Mouse (Mus musculus): ENCODE measurements around the gene Golt1a. TPM values are rescaled to one million over a fixed set of nuclear protein-coding genes. Genes with fewer than 3 reads are reported as not detected.

The Golt1a gene
- polyA plus RNA-seq, 1 experiment, result not detected

DNA sequence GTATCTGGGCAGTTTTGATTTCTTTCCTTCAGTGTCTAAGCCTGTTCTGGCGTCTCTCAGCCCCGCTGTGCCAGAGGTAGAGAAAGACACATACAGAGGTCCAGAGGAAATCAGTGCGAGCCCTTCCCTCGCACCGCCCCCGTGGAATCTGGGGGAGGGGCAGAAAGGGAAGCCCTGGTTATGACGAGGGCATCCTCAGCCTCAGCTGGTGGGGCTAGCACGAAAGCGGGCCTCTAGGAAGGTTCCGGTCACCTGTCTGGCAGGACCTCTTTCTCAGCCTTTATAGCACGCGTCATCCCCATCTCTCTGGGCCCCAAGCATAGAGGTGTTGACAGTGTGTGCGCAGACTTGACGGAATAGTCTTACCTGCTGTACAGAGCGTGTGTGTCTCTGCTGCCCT lies 46.3 kb downstream of the Golt1a start:
- Histone ChIP-seq H3K27me3 (replicated peaks) (peaks cover 93% of the 10 kb centered on the region), H3K4me3 (replicated peaks) (no peak overlapping the region), H3K4me1 (no peaks in the 10 kb centered on the region), H3K9me3 (peaks cover 1% of the 10 kb centered on the region), H3K36me3 (replicated peaks; ENCODE audit: low read length) (no peaks in the 10 kb centered on the region)
- TF ChIP-seq FLI1 (IDR thresholded peaks at IDR 0.05; ENCODE audit: low read length) (no peak), GATA1 (IDR thresholded peaks at IDR 0.05; ENCODE audit: borderline replicate concordance, low read length) (no peak)

DNA sequence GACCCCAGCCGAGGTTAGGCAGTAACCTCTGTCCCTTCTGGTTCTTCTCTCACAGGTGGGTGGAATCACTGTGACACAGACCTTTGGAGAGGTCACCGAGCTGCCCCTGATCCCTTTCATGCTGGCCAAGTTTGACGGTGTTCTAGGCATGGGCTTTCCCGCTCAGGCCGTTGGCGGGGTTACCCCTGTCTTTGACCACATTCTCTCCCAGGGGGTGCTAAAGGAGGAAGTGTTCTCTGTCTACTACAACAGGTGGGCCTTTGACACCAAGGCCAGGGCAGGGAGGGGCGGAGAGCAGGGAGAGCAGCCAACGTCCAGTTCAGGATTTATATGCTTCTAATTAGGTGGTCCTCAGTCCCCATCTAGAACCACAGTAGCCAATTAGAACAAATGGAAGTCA lies 46.7 kb downstream of the Golt1a start:
- Histone ChIP-seq H3K27me3 (replicated peaks) (peaks cover 94% of the 10 kb centered on the region), H3K9me3 (peaks cover 6% of the 10 kb centered on the region), H3K36me3 (replicated peaks; ENCODE audit: low read length) (no peaks in the 10 kb centered on the region), H3K4me3 (replicated peaks) (no peak overlapping the region), H3K4me1 (no peaks in the 10 kb centered on the region)
- TF ChIP-seq FLI1 (IDR thresholded peaks at IDR 0.05; ENCODE audit: low read length), result no peak
- TF ChIP-seq GATA1 (IDR thresholded peaks at IDR 0.05; ENCODE audit: borderline replicate concordance, low read length), result no peak

DNA sequence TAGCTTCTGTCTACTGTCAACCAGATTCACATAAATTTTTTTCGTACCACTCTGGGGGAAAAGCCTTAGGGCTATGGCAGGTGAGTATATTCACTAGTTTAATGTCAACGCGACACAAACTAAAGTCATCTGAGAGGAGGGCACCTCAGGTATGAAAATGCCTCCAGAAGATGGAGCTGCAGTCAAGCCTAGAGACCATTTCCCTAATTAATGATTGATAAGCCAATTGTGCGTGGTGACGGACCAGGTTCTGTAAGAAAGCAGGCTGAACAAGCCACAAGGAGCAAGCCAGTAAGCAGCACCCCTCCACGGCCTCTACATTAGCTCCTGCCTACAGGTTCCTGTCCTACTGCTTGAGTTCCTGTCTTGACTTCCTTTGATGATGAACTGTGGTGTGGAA lies 51.4 kb downstream of the Golt1a start:
- TF ChIP-seq FLI1 (IDR thresholded peaks at IDR 0.05; ENCODE audit: low read length) (no peak), GATA1 (IDR thresholded peaks at IDR 0.05; ENCODE audit: borderline replicate concordance, low read length) (no peak)
- H3K27me3 ChIP-seq (replicated peaks), result peaks cover 96% of the 10 kb centered on the region

DNA sequence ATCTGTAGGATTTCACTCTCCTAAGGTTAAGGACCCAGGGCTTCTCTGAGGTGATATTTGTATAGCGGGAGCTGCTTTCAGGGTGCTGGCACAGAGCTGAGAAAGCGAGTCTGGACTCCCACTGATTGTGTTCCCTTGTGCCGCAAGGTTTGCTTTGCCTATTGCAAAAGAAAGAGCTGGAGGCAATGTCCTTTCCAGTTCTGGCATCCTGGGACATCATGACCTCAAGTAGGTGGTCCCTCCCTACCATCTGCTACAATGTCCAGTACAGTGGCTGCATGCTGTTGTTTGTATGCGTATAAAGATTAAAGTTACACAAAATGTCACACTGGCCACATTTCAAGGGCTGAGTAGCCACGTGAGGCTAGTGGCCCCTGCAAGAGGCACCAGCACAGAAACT lies 52.5 kb downstream of the Golt1a start:
- Histone ChIP-seq H3K4me3 (replicated peaks) (no peak overlapping the region), H3K27me3 (replicated peaks) (peaks cover 95% of the 10 kb centered on the region), H3K4me1 (peaks cover 15% of the 10 kb centered on the region), H3K36me3 (replicated peaks; ENCODE audit: low read length) (no peaks in the 10 kb centered on the region), H3K9me3 (peaks cover 10% of the 10 kb centered on the region)
- TF ChIP-seq GATA1 (IDR thresholded peaks at IDR 0.05; ENCODE audit: borderline replicate concordance, low read length), result no peak
- no peak for TF ChIP-seq FLI1 (IDR thresholded peaks at IDR 0.05; ENCODE audit: low read length)

More for the DNA sequence above, 51.4 kb downstream of the Golt1a start:
- Histone ChIP-seq H3K4me1 (peaks cover 15% of the 10 kb centered on the region), H3K36me3 (replicated peaks; ENCODE audit: low read length) (no peaks in the 10 kb centered on the region), H3K4me3 (replicated peaks) (no peak overlapping the region), H3K9me3 (peaks cover 10% of the 10 kb centered on the region)

DNA sequence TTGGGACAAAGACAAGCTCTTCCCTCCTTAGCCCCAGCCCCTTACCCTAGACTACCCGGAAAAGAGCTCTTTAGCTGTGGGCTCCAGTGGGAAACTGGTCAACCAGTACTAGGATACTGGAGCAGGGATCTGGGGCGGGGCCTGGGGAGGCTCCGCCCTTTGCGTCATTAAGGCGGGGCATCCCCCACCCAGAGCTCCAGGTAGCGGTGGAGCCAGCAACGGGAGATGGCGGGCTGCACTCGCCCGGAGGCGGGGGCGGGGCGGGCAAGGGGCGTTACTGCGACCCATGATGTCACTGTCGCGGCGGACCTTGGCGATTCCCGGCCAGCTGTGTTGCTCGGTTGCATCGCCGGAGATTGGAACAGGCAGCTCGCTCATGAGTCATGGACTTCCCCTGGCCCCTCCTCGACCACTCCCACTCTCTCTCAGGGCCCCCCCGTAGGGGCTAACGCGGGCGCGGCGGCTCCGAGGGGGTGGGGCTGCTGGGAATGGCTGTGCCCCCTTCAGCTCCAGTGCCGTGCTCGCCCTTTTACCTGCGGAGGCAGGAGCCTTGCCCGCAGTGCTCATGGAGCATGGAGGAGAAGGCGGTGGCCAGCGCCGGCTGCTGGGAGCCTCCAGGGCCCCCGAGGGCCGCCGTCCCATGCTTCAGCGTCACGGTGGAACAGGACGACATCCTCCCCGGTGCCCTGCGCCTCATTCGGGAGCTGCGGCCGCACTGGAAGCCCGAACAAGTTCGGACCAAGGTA lies 53.8 kb downstream of the Golt1a start, which contains the start of gene Etnk2:
Gene Etnk2 (plus strand): TSS at position 297 of the 746 bp plus-strand sequence.
- peaks cover 25% of the 10 kb centered on the region for H3K4me1 ChIP-seq
- TF ChIP-seq FLI1 (IDR thresholded peaks at IDR 0.05; ENCODE audit: low read length) (no peak), GATA1 (IDR thresholded peaks at IDR 0.05; ENCODE audit: borderline replicate concordance, low read length) (no peak)
- H3K27me3 ChIP-seq (replicated peaks), result peaks cover 92% of the 10 kb centered on the region
- H3K9me3 ChIP-seq, result peaks cover 10% of the 10 kb centered on the region
- H3K36me3 ChIP-seq (replicated peaks; ENCODE audit: low read length), result no peaks in the 10 kb centered on the region
- peak within 1 kb of the TSS; percentile 91 for H3K4me3 ChIP-seq (replicated peaks)

DNA sequence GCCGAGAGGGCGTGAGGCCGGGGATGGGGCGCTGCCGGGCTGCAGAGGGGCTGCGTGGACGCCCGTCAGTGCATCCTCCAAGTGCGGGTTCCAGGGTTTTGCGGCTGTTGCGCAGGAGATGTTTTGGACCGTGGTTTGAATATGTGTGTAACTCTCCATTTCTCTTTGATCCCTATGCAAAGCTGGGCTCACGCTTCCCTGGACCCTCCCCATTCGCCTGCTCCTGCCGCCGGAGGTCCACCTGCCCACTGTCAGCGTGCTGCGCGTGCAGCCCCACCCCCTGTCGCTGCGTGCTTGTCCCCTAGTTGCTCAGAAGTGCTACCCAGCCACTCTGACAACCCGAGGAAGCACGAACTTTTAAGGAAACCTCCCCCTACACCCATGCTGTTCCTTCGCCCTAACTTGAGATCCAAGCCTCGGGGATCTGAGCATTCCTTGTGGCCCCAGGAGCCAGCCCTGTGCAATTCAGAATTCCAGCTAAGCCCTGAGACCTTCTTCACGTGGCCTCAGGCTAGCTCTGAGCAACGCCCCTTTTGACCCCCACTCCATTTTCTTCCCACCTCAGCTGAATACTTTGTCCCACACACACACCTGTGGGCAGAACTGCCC lies 54.5 kb downstream of the Golt1a start:
- H3K4me1 ChIP-seq, result peaks cover 25% of the 10 kb centered on the region
- peak overlapping the region; percentile 91 for H3K4me3 ChIP-seq (replicated peaks)
- H3K36me3 ChIP-seq (replicated peaks; ENCODE audit: low read length), result no peaks in the 10 kb centered on the region
- peaks cover 91% of the 10 kb centered on the region for H3K27me3 ChIP-seq (replicated peaks)
- H3K9me3 ChIP-seq, result peaks cover 10% of the 10 kb centered on the region
- TF ChIP-seq FLI1 (IDR thresholded peaks at IDR 0.05; ENCODE audit: low read length) (no peak), GATA1 (IDR thresholded peaks at IDR 0.05; ENCODE audit: borderline replicate concordance, low read length) (no peak)

DNA sequence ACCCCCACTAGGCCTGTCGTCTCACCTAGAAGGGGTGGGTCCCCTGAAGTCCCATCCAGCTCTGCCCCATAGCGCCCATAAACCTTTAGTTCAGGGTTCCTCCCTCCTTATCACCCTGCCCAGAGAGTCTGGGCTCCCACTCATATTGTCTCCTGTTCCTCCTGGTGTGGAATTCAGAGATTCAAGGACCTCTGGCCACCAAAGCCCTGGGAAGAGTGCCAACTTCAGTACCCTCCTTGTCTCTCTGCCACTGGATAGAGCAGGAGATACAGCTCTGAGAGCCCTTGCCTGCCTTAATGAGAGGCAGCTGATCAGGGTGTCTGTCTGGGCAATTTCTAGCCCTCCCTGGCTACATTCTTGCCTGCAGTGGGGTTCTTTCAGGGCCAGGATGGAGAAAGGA lies 55.3 kb downstream of the Golt1a start:
- Histone ChIP-seq H3K27me3 (replicated peaks) (peaks cover 90% of the 10 kb centered on the region), H3K9me3 (peaks cover 10% of the 10 kb centered on the region)
- TF ChIP-seq FLI1 (IDR thresholded peaks at IDR 0.05; ENCODE audit: low read length) (no peak), GATA1 (IDR thresholded peaks at IDR 0.05; ENCODE audit: borderline replicate concordance, low read length) (no peak)

DNA sequence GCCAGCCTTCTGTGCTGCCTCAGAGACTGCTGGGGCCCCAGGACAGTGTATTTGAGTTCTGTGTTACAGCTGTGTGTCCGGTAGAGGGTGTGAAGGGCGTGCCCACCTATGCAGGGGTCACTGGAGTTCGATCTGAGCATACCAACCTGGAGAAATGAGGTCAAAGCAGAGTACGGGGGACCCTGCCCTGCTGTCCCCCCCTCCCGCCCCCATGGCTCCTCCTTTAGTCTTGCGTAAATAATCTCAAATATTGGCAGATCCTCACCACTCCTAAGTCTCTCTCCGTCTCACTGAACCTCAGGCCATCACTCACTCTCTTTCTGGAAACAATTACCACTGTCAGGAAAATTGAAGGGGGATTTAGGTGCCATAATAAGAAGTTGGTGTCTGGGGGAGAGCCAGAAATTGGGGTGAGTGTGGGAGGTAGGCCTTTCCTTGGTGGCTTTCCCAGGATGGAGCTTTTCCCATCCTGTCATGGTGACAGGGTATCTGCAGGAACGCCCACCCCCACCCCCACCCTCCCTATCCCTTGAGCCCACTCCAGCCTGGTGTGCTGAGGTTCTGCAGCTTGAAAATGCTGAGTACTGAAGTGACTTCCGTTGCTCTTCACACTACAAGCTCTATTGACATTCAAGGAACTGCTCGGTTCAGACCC lies 57.5 kb downstream of the Golt1a start:
- no peaks in the 10 kb centered on the region for H3K9me3 ChIP-seq
- peaks cover 90% of the 10 kb centered on the region for H3K27me3 ChIP-seq (replicated peaks)
- TF ChIP-seq FLI1 (IDR thresholded peaks at IDR 0.05; ENCODE audit: low read length) (no peak), GATA1 (IDR thresholded peaks at IDR 0.05; ENCODE audit: borderline replicate concordance, low read length) (no peak)
- H3K36me3 ChIP-seq (replicated peaks; ENCODE audit: low read length), result no peaks in the 10 kb centered on the region
- H3K4me3 ChIP-seq (replicated peaks), result no peak overlapping the region
- peaks cover 25% of the 10 kb centered on the region for H3K4me1 ChIP-seq

More for the DNA sequence above, 55.3 kb downstream of the Golt1a start:
- Histone ChIP-seq H3K36me3 (replicated peaks; ENCODE audit: low read length) (no peaks in the 10 kb centered on the region), H3K4me1 (peaks cover 25% of the 10 kb centered on the region), H3K4me3 (replicated peaks) (no peak overlapping the region)

DNA sequence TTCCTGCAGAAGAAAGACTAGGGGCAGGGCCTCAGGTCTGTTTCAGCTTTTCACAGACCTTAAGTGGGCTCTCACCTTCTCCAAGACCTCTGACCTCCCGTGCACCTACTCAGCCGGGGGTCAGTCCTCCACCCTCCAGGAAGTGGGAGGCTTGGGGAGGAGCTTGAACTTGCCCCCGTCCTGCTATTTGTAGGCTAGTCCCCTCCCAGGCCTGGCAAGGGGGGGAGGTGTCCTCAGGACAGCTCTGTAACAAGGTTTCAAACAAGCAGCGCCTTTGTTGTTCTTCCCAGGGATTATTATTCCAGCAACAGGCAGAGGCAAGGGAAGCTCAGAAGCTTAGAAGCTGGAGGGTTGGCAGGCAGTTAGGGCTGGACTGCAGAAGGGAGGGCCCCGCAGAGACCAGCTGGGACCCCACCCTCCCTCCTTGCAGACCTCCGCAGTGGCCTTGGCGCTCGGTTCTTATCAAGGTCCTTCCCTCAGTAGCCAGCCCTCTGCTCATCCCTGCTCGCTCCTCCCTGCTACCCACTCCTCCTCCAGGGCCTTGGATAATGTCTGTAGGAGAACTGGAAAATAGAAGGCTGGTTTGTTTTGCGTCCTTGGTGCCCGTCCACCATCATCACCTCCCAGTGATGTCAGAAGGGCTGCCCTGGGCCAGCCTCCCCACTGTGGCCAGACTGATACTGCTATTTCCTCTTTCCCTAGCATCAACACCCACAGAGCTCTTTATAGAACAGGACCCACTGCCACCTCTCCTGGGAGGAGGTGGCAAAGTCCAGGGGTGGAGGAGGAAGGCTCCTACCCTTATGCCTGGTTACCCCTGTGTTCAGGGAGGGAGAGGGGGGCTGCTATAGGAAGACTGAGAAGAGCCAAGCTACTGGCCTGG lies 58.2 kb downstream of the Golt1a start:
- Histone ChIP-seq H3K36me3 (replicated peaks; ENCODE audit: low read length) (no peaks in the 10 kb centered on the region), H3K9me3 (no peaks in the 10 kb centered on the region), H3K27me3 (replicated peaks) (peaks cover 90% of the 10 kb centered on the region), H3K4me3 (replicated peaks) (no peak overlapping the region), H3K4me1 (peaks cover 23% of the 10 kb centered on the region)
- TF ChIP-seq GATA1 (IDR thresholded peaks at IDR 0.05; ENCODE audit: borderline replicate concordance, low read length) (no peak), FLI1 (IDR thresholded peaks at IDR 0.05; ENCODE audit: low read length) (no peak)
